Mouse (Mus musculus) lung, postnatal 25 days (tissue): ENCODE results near the gene Polr2e.
A peak's percentile ranks its signal among the peaks of the same experiment; 100 is the strongest.

Experiments
- DNase-seq: peaks from one replicate; pipeline ENCODE4 v3.0.0; 2022; ENCODE audit warnings: low spot score

The Polr2e gene

DNA sequence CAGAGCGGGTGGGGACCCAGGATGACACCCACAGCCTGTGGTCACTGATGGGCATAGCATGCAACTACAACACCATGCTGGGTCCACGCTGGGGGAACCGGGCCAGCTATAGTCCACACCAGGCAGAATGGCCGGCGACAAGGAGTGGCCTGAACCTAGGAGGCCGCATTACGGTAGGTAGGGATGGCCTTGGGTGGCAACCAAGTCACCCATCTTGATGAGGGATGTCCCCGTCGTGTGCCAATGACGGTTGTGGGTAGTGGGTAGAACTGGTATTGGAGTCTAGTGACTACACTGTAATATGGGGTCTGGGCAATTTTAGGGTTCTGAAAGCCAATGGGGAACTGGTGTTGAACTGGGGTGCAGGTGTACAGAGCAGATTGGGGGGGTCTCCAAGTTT is 22.7 kb downstream of the Polr2e start:
- no peak for DNase-seq

DNA sequence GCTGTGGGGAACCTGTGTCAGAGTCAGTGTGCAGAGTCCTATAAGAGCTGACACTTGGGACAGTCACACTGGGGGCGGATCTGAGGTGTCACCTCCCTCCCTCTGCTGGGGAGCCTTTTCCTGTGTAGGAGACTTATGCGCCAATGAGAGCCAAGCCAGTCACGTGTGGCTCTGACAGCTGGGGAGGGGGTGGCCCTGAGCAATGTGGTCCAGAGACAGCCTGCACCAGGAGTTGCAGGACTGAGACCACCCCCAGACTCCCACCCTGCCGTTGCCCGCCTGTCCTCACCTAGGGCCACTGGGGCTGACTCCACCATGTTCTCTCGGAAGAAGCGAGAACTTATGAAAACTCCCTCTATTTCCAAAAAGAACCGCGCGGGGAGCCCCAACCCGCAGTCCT is 23.1 kb downstream of the Polr2e start, which contains the start of gene Arhgap45:
TSS of gene Arhgap45 (plus strand) at position 143 of the 400 bp plus-strand sequence.
- peak; percentile 88 for DNase-seq

DNA sequence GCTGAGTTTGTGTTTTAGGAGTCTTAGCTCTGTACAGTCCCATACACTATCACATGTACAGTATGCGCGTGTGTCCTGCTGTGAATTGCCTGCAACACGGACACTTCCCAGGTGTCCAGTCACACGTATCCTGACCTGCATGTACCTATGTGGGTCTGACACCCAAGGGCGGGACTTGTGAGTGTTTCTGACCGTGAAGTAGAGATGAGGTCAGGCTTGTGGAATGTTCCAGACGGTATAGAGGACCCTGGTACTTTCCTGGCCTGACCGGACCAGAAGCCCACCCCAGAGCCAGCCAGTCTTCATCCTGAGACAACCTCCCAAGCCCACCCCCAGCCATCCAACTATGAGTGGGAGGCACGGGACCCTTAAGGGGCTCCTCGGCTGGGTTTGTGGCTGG is 24.0 kb downstream of the Polr2e start:
- DNase-seq = peak; percentile 80

DNA sequence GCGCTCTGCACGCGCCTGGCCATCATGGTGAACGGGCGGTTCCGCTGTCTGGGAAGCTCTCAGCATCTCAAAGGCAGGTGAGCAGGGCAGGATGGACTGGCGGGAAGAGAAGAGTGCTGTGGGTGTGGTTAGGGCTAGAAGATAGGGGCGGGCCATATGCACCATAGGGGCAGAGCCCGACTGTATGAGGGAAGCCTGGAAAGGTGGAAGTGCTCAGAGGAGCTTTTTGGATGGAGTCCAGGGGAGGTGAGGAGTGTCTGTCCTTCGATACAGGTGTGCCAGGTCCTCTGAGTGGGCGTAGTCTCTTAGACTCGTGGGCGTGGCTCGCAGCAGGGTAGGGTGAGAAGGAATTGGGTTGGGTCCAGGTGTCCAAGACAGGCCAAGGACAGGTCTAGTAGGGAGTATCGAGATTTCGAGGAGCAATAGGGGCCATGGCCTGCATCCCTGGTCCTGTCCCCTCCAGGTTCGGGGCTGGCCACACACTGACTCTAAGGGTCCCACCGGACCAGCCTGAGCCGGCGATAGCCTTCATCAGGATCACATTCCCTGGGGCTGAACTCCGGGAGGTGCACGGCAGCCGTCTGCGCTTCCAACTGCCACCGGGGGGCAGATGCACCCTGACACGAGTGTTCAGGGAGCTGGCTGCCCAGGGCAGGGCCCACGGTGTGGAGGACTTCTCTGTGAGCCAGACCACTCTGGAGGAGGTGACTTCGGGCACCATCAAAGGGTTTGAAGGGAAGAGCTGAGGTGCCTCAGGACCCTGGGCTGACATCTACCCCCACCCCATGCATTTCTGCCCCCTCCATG is 24.9 kb downstream of the Polr2e start:
- DNase-seq = peak; percentile 71

DNA sequence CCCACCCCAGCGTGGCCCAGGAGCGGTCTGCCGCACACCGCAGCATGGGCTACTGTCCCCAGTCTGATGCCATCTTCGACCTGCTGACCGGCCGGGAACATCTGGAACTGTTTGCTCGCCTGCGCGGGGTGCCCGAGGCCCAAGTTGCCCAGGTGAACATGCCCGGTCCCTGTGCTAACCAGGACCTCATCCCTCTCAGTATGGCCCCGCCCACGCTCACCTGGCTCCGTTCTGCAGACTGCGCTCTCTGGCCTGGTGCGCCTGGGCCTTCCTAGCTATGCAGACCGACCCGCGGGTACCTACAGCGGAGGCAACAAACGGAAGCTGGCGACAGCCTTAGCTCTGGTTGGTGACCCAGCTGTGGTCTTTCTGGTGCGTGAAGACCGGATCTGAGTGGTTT is 26.0 kb downstream of the Polr2e start:
- no peak for DNase-seq

DNA sequence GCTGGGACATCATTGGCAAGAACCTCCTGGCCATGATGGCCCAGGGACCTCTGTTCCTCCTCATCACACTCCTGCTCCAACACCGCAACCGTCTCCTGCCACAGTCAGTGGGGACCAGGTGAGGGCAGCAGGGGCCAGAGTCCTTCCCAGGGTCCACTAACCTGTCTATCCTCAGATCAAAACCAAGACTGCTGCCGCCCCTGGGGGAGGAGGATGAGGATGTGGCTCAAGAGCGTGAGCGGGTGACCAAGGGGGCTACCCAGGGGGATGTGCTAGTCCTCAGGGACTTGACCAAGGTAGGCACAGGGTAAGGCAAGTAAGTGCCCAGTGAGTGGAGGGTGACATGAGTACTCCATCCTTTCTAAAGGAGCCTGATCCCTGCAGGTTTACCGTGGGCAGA is 27.9 kb downstream of the Polr2e start:
- DNase-seq = no peak

DNA sequence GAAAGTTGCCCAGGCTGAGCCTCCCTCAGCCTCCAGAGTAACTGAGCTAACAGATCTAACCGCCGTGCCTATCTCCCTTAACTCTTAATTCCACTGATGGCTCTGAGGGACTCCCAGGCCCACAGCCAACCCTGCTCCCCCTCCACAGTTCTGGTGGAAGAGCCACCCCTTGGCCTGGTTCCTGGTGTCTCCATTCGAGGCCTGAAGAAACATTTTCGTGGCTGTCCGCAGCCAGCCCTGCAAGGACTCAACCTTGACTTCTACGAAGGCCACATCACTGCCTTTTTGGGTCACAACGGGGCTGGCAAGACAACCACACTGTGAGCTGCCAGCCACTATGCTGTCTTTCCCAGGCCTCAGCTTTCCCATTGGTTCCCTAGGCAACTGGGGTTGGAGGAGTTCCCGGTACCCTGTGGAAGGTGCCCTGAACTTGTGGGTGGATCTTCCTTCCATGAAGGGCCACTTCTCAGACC is 35.3 kb downstream of the Polr2e start:
- DNase-seq = no peak

GRCm38 (mm10) chr10:80003374-80004232 is 36.0 kb downstream of the Polr2e start:
- DNase-seq = peak; percentile 50

DNA sequence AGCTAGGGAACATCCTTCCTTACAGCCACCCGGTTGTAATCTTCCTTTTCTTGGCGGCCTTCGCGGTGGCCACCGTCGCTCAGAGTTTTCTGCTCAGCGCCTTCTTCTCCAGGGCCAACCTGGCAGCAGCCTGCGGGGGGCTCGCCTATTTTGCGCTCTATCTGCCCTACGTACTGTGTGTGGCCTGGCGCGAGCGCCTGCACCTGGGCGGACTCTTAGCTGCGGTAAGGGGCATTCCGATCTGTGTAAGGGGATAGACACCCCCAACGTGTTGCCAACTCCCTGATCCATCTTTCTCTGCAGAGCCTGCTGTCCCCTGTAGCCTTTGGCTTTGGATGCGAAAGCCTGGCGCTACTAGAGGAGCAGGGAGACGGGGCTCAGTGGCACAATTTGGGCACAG is 36.8 kb downstream of the Polr2e start:
- DNase-seq = no peak

- DNase-seq = no peak
Measured at GRCm38 (mm10) chr10:80001945-80002344, 37.6 kb downstream of the Polr2e start.

- no peak for DNase-seq
Measured at GRCm38 (mm10) chr10:79997819-79998218, 41.8 kb downstream of the Polr2e start.

DNA sequence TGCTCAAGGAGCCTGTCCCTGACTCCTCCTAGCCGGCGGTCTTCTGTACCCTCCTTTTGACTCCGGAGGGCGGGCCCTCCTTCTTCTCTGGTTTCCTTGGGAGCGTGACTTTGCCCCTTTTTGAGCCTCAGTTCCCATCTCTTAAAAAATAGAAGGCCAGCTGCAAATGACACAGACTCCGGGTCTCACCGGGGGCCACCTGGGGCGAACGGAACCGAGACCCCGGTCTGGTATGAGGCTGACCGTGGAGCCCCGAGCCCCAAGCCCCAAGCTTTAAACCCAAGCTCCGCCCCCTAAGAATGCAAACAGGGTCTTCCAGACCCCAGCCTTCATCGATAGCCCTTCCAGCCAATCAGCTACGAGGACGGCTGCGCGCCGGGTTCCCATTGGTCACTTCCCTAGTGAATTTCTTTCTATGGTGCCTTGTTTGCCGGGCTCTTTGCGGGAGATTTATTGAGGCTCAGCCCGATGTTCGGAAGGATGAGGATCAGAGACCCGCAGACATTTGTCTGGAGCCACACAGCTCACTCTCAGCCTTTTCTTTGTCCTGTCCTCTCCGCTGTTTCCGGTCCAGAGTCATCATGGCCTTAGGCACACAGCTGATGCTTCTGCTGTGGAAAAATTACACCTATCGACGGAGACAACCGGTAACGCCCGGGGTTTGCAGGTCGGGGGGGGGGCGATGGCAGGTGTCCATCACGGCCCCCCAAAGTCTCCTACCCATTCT is 42.4 kb downstream of the Polr2e start:
- DNase-seq = peak; percentile 59

GRCm38 (mm10) chr10:79996272-79997033 is 43.1 kb downstream of the Polr2e start, which contains the start of gene Abca7:
TSS of gene Abca7 (plus strand) at chr10:79996494.
- peak; percentile 97 for DNase-seq

- DNase-seq = no peak
Measured at GRCm38 (mm10) chr10:79995636-79996035, 44.0 kb downstream of the Polr2e start.

GRCm38 (mm10) chr10:79994397-79995115 is 45.0 kb downstream of the Polr2e start:
- peak; percentile 59 for DNase-seq

- DNase-seq = no peak
Measured at GRCm38 (mm10) chr10:79991548-79991947, 48.0 kb downstream of the Polr2e start.

DNA sequence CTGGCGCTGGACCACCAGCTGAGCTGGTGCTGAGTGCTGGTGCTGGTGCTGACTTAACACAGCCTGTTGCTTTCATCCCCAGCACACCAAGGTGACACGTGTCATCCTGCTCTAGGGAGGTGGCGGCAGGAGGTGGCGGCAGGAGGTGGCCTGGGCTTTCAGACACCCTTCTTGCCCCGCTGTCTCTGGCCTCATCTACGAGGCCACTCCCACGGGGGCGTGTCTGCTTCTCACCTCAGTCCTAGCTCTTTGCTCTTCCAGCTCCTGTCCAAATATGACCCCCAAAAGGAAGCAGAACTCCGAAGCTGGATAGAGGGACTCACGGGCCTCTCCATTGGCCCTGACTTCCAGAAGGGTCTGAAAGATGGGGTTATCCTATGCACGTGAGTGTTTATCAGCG is 48.5 kb downstream of the Polr2e start:
- DNase-seq = no peak

DNA sequence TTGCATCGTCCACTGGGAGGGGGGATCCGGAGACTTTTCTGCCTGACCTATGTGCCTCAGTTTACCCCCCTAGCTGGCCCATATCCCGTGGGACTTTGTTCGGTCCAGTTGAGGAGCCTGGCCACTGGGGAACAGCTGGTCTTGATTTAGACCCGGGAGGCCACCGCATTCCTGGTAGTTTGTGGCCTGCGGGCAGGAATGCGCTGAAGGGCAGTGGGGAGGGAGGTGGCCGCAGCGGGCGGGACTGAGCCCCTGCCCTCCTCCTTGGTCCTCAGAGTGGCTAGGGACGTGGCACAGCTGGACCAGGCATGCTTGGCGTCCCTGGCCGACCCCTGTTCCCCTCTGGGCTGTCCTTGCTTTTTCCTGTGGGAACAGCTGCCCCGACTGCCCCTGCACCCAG is 49.7 kb downstream of the Polr2e start:
- DNase-seq = peak; percentile 79

GRCm38 (mm10) chr10:79989272-79989786 is 50.3 kb downstream of the Polr2e start:
- no peak for DNase-seq

DNA sequence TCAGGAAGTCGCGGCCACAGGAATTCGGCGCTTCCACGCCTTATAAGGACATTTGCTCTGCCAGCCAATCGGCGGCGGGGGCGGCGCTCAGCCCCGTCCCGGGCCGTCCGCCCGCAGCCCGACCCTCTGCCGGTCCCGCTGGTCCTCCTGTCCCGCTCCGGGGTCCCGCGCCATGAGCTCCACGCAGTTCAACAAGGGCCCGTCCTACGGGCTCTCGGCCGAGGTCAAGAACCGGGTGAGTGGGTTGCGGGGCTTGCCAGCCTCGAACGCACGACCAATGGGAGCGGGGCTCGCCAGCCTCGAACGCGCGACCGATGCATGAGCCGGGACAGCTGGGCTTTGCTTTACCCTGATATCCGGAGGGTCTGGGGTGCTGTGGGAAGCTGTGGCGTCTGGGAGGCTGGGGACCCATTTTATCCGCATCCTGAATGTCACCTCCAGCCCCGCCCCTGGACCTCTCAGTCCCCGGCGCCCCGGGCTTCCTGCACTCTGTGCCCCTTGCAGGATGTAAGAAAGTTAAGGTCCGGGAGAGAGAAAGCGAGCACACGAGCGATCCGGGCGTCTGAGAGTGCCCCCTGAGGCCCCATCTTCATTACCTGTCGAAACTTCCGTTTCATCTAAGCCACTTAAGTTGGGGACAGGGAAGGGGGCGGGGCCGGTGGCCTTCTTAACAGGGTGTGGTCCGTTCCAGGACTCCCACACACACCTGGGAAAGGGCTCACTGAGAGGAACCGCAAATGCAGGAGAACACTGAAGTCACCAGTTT is 50.9 kb downstream of the Polr2e start, which contains the start of gene Cnn2:
TSS of gene Cnn2 (plus strand) at position 79 of the 766 bp plus-strand sequence.
- DNase-seq = peak; percentile 85
